Mouse (Mus musculus) liver, embryonic 12.5 days (tissue): ENCODE data around the gene Pole3. TPM values are rescaled to one million over a fixed set of nuclear protein-coding genes. Genes with fewer than 3 reads are reported as not detected.

Experiments used
- ATAC-seq: fragments of 200-750 bp; cut with Nextera tagmentation; 2 replicates; pipeline ENCODE4 v1.8.0; 2017; ENCODE audit warnings: moderate number of reproducible peaks, mild to moderate bottlenecking, moderate library complexity
- H3K27ac ChIP-seq: fragments of 300-500 bp; sonication (generic); 2 replicates; pipeline ENCODE4 v1.5.1; 2016; ENCODE audit warnings: mild to moderate bottlenecking
- H3K27me3 ChIP-seq: fragments of 300-500 bp; sonication (generic); replicated peaks from 2 replicates; pipeline ENCODE4 v1.6.1; 2016; ENCODE audit warnings: mild to moderate bottlenecking, moderate library complexity
- H3K36me3 ChIP-seq: fragments of 300-500 bp; sonication (generic); 2 replicates; pipeline ENCODE4 v1.6.1; 2016; ENCODE audit warnings: mild to moderate bottlenecking, moderate library complexity
- H3K4me1 ChIP-seq: fragments of 300-500 bp; sonication (generic); 2 replicates; pipeline ENCODE4 v1.6.1; 2016
- H3K4me2 ChIP-seq: fragments of 300-500 bp; sonication (generic); 2 replicates; pipeline ENCODE4 v1.6.1; 2016; ENCODE audit warnings: mild to moderate bottlenecking, moderate library complexity
- H3K4me3 ChIP-seq: fragments of 300-500 bp; sonication (generic); 2 replicates; pipeline ENCODE4 v1.5.1; 2016; ENCODE audit warnings: mild to moderate bottlenecking, moderate library complexity
- H3K9ac ChIP-seq: fragments of 300-500 bp; sonication (generic); 2 replicates; pipeline ENCODE4 v1.6.1; 2016; ENCODE audit warnings: mild to moderate bottlenecking, moderate library complexity
- H3K9me3 ChIP-seq: fragments of 300-500 bp; sonication (generic); replicated peaks from 2 replicates; pipeline ENCODE4 v1.6.1; 2016; ENCODE audit warnings: mild to moderate bottlenecking, moderate library complexity
- WGBS: fragments of 180-500 bp; shearing (Covaris S2); methylation state at CpG from one replicate; pipeline ENCODE4 v1.1.7; 2016; ENCODE audit not compliant: insufficient replicate concordance; 5-methylcytosine and 5-hydroxymethylcytosine counted together
- polyA plus RNA-seq: library from polyadenylated mRNA; unstranded; fragments of >200 nt; fragmentation: Nextera tagmentation; extraction: Ambion mirVana; gene quantifications from 2 replicates; pipeline ENCODE4 v1.2.1, GENCODE M21; 2016

Gene Pole3
- polyA plus RNA-seq, 1 experiment from 2014 or later: 84.1 TPM

- H3K4me2 ChIP-seq: peak overlapping the region; percentile 89
- 42% methylated on average over 10 of the region's 10 CpGs for WGBS
- no peaks in the 10 kb centered on the region for H3K9me3 ChIP-seq
- peak overlapping the region; percentile 74 for H3K4me3 ChIP-seq
- no peaks in the 10 kb centered on the region for H3K27me3 ChIP-seq
- ATAC-seq: no peak
- H3K4me1 ChIP-seq: peaks cover 83% of the 10 kb centered on the region
- H3K36me3 ChIP-seq: peaks cover 39% of the 10 kb centered on the region
- H3K9ac ChIP-seq: peak overlapping the region; percentile 94
- H3K27ac ChIP-seq: peak overlapping the region; percentile 99
Observed at GRCm38 (mm10) chr4:62517538-62518415, 7.1 kb downstream of the Pole3 start.

- 33% methylated on average over 8 of the region's 8 CpGs for WGBS
- peaks cover 39% of the 10 kb centered on the region for H3K36me3 ChIP-seq
- no peaks in the 10 kb centered on the region for H3K9me3 ChIP-seq
- peak; percentile 10 for ATAC-seq
- H3K4me1 ChIP-seq: peaks cover 83% of the 10 kb centered on the region
- H3K4me3 ChIP-seq: peak overlapping the region; percentile 74
- H3K9ac ChIP-seq: peak overlapping the region; percentile 94
- H3K27me3 ChIP-seq: no peaks in the 10 kb centered on the region
- H3K27ac ChIP-seq: peak overlapping the region; percentile 99
- peak overlapping the region; percentile 89 for H3K4me2 ChIP-seq
Observed at GRCm38 (mm10) chr4:62517046-62517445, 7.8 kb downstream of the Pole3 start.

DNA sequence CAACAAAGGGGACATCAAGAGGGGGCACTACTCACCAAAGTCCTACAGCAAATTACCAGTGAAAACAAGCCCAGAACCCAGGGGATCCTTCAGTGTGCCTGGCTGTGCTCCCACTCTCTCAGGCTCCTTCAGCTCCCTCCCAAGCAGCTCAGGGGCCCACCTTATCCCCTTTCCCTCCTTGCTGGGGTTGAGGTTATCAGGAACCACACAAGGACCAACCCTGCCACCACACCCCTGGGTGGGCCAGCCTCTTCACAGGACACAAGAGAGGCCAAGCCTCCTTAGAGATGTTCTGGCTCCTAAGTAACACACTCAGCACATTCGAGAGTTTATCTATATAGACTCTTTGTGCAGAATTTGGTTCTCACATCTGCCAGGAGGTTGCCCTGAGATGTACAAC lies 8.3 kb downstream of the Pole3 start:
- 11% methylated on average over 1 of the region's 1 CpGs for WGBS
- Histone ChIP-seq H3K9ac (peak overlapping the region; percentile 94), H3K9me3 (no peaks in the 10 kb centered on the region), H3K4me1 (peaks cover 85% of the 10 kb centered on the region), H3K27ac (peak overlapping the region; percentile 99), H3K36me3 (peaks cover 43% of the 10 kb centered on the region), H3K4me3 (peak overlapping the region; percentile 74), H3K4me2 (peak overlapping the region; percentile 89), H3K27me3 (no peaks in the 10 kb centered on the region)
- peak; percentile 93 for ATAC-seq

DNA sequence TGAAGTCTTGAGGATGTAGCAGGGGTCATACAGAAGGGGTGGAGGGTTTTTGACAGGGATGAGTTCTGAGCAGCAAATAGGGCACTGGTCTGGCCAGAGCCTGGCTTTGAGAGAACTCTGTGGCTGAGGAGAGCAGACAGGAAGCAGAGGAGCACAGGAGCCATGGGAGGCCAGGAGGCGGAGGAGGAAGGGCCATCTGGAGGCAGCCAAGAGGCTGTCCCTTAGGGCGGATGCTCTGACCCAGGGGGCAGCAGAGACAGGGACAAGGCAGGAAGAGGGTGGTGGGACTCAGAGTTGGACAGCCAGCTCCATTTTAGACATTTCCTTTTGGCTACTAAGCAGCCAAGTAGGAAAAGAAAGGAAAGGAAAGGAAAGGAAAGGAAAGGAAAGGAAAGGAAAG lies 8.8 kb downstream of the Pole3 start:
- peaks cover 87% of the 10 kb centered on the region for H3K4me1 ChIP-seq
- peaks cover 48% of the 10 kb centered on the region for H3K36me3 ChIP-seq
- H3K27ac ChIP-seq: peak overlapping the region; percentile 99
- WGBS: 13% methylated on average over 2 of the region's 2 CpGs
- H3K4me2 ChIP-seq: peak overlapping the region; percentile 89
- H3K9me3 ChIP-seq: no peaks in the 10 kb centered on the region
- no peaks in the 10 kb centered on the region for H3K27me3 ChIP-seq
- peak overlapping the region; percentile 94 for H3K9ac ChIP-seq
- H3K4me3 ChIP-seq: peak overlapping the region; percentile 74
- ATAC-seq: no peak; the same call in 1 of the 2 replicates

DNA sequence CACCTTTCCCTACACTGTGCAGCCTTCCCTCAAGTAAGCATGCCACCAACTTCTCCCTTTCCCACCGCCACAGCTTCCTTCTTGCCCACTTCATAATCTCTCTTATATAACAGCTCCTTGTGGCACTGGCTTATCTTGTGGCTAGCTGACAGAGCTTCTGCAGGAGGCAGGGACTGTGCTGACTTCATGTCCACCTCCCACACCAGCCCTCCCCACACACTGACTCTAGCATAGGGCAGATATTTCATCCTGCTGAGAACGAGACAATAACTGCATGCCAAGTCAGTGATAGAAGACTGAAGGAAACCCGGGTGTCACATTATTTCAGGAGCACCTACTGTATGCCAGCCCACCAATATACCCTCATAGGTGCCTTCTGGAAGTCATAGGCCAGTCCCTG lies 9.4 kb downstream of the Pole3 start:
- Histone ChIP-seq H3K9ac (peak overlapping the region; percentile 94), H3K27me3 (no peaks in the 10 kb centered on the region), H3K27ac (peak overlapping the region; percentile 99), H3K9me3 (no peaks in the 10 kb centered on the region), H3K4me1 (peaks cover 87% of the 10 kb centered on the region), H3K36me3 (peaks cover 54% of the 10 kb centered on the region), H3K4me2 (peak overlapping the region; percentile 89), H3K4me3 (peak overlapping the region; percentile 74)
- ATAC-seq: peak; percentile 24
- whole genome bisulfite sequencing: 14% methylated on average over 3 of the region's 3 CpGs

DNA sequence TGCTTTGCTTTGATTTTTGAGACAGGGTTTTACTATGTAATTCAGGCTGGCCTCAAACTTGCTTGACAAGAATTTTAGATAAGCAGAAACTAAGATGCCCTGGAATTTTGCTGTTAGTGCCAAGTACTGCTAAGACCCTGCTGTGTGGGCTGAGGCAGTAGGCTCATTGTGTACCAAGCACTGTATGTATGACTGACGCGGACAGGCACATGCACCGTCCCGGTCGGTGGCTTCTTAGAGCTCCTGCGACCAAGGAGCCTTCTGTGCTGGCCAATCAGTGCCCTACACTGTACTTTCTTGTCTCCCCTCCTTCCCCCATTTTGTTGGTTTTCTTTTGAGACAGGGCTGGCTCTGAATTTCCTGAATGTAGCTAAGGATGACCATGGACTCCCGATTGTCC lies 9.9 kb downstream of the Pole3 start:
- Histone ChIP-seq H3K27ac (peak overlapping the region; percentile 99), H3K4me1 (peaks cover 88% of the 10 kb centered on the region), H3K4me2 (peak overlapping the region; percentile 89), H3K27me3 (no peaks in the 10 kb centered on the region), H3K9me3 (no peaks in the 10 kb centered on the region), H3K4me3 (peak overlapping the region; percentile 74), H3K9ac (peak overlapping the region; percentile 94), H3K36me3 (peaks cover 59% of the 10 kb centered on the region)
- 64% methylated on average over 7 of the region's 7 CpGs for WGBS
- ATAC-seq: no peak

DNA sequence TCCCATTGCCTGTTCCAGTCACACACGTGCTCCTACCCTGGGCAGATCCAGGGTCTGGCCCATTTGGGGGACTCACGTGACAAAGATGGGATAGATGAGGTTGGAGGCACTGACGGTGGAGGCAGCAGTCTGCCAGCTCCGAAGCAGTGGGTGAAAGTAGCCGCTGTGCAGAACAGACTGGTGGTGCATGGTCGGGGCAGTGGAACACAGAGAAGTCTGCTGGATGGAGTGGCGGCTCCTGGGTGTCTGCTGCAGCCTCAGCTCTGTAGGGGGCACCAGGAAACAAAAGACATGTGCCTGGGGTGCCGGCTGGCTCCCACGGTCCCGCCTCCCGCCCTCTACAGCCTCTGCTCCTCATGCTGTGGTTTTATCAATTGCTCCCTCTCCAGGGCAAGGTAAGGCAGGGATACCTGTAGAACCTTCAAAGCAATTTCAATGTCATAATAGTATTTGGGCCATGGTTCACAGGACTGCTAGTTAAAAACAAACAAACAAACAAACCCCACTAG lies 10.8 kb downstream of the Pole3 start:
- Histone ChIP-seq H3K9ac (peak overlapping the region; percentile 60), H3K4me1 (peaks cover 93% of the 10 kb centered on the region), H3K27ac (peak overlapping the region; percentile 69), H3K4me3 (peak overlapping the region; percentile 74), H3K9me3 (no peaks in the 10 kb centered on the region), H3K4me2 (peak overlapping the region; percentile 89), H3K27me3 (no peaks in the 10 kb centered on the region), H3K36me3 (peaks cover 68% of the 10 kb centered on the region)
- 60% methylated on average over 11 of the region's 11 CpGs for WGBS
- no peak for ATAC-seq

- ATAC-seq: no peak
- Histone ChIP-seq H3K27ac (peak overlapping the region; percentile 69), H3K4me1 (peaks cover 70% of the 10 kb centered on the region), H3K4me2 (peak overlapping the region; percentile 89; the same call in 1 of the 2 replicates), H3K27me3 (no peaks in the 10 kb centered on the region), H3K9ac (no peak overlapping the region), H3K36me3 (peaks cover 77% of the 10 kb centered on the region), H3K4me3 (no peak overlapping the region), H3K9me3 (no peaks in the 10 kb centered on the region)
- 91% methylated on average over 11 of the region's 11 CpGs for WGBS
Observed at GRCm38 (mm10) chr4:62509946-62510345, 14.9 kb downstream of the Pole3 start.

DNA sequence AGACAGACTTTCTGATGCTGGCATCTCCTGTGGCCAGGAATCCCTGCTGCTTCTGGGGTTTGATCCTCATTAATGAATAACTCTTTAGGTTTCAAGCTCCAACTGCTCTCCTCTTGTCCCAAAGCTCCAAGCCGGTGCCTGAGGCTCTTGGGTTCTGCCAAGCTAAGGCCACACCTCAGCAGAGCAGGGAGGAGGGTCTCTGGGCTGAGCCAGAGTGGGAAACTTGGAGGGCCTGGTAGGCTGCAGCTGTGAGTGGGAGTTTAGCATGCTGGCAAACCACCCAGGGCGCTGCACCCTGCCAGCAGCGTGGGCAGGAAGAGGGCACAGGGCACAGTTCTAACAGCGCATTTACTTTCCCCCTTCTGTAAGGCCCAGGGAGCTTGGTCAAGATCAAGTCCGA lies 16.0 kb downstream of the Pole3 start:
- Histone ChIP-seq H3K27me3 (no peaks in the 10 kb centered on the region), H3K4me1 (peaks cover 63% of the 10 kb centered on the region), H3K27ac (peak overlapping the region; percentile 50), H3K4me3 (no peak overlapping the region), H3K36me3 (peaks cover 69% of the 10 kb centered on the region), H3K9ac (no peak overlapping the region), H3K4me2 (no peak overlapping the region), H3K9me3 (no peaks in the 10 kb centered on the region)
- 89% methylated on average over 5 of the region's 5 CpGs for WGBS
- ATAC-seq: no peak

- peak overlapping the region; percentile 67 for H3K27ac ChIP-seq
- H3K4me2 ChIP-seq: no peak overlapping the region
- peaks cover 60% of the 10 kb centered on the region for H3K4me1 ChIP-seq
- no peaks in the 10 kb centered on the region for H3K9me3 ChIP-seq
- no peaks in the 10 kb centered on the region for H3K27me3 ChIP-seq
- H3K36me3 ChIP-seq: peaks cover 48% of the 10 kb centered on the region
- H3K9ac ChIP-seq: no peak overlapping the region
- WGBS: 56% methylated on average over 2 of the region's 2 CpGs
- peak; percentile 27 for ATAC-seq
- H3K4me3 ChIP-seq: no peak overlapping the region
Observed at GRCm38 (mm10) chr4:62506798-62507197, 18.1 kb downstream of the Pole3 start.

DNA sequence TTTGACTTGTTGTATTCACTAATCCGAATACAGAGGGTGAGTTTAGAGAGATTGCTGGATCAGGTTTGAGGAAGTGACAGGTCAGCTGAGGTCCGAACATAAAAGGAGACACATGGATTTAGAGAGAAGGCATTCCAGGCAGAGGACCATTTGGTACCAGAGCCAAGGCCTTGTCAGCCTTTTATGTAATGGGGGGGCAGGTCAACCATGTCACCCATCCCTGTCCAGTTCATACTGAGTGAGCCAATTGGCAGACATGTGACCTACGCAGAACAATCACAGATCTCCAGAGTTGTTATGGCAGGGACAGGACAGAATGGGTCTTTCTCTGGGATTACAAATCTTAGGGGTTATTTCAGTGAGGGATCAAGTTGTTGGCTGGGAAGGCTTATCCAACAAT lies 18.9 kb downstream of the Pole3 start:
- WGBS: 82% methylated on average over 3 of the region's 3 CpGs
- Histone ChIP-seq H3K4me2 (no peak overlapping the region), H3K27ac (peak overlapping the region; percentile 46; the same call in 1 of the 2 replicates), H3K27me3 (no peaks in the 10 kb centered on the region), H3K4me1 (peaks cover 60% of the 10 kb centered on the region), H3K4me3 (no peak overlapping the region), H3K9me3 (no peaks in the 10 kb centered on the region), H3K9ac (no peak overlapping the region), H3K36me3 (peaks cover 40% of the 10 kb centered on the region)
- ATAC-seq: 0 out of 2 replicates have a peak, but pooled peaks have one; percentile 8

- peak within 1 kb of the TSS; percentile 75 for H3K9ac ChIP-seq
Observed at GRCm38 (mm10) chr4:62503374-62503970, 21.4 kb downstream of the Pole3 start, which contains the start of gene Hdhd3. Gene Hdhd3 (minus strand): TSS chr4:62503467.

More at GRCm38 (mm10) chr4:62503374-62503970, 21.4 kb downstream of the Pole3 start, which contains the start of gene Hdhd3:
- Histone ChIP-seq H3K27me3 (no peaks in the 10 kb centered on the region), H3K27ac (peak within 1 kb of the TSS; percentile 64), H3K4me3 (peak within 1 kb of the TSS; percentile 70), H3K4me1 (peaks cover 40% of the 10 kb centered on the region), H3K4me2 (peak within 1 kb of the TSS; percentile 84), H3K36me3 (peaks cover 29% of the 10 kb centered on the region), H3K9me3 (no peaks in the 10 kb centered on the region)
- no peak for ATAC-seq
- 61% methylated on average over 3 of the region's 3 CpGs for WGBS
